Mouse (Mus musculus): ENCODE data around the gene Spaca6.
A peak's percentile ranks its signal among the peaks of the same experiment; 100 is the strongest.

Gene Spaca6

DNA sequence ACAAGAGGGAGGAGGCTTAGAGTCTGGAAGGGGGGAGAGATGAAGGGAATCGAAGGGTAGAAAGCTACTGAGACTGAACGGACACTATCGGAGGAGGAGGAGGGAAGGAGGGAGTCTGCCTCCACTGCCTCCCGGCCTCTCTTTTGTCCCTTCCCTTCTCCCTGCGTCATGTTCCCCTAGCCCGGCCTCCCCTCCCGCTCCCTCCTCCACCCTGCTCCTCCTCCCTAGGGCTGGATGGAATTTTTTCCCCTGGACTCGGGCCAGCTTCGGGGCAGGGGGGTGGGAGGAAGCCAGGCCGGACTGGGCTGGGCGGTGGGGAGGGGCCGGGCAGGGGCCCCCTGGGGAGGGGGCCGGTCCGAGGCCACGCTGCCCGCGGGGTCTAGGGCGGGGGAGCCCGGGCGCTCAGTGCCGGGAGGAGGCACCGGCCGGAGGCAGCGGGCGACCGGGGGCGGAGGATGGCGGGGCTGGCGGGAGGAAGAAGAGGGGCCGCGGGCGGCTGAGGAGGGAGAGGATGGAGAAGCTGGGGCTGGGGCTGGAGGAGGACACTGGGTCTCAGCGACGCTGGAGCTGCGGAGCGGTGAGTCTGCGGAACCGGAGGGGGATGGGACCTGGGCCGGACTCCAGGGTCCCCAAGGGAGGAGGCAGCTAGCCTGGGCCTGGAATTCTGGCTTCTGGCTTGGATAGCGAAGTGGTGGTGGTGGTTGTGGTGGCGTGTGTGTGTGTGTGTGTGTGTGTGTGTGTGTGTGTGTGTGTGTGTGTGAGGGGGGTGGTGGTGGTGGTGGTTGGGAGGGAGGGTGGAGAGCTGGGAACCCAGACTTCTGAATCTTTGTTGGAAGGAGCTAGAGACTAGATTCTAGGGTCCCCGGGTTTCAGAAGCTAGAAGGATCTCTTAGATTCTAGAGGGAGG is at the start of gene Spaca6:
TSS of gene Spaca6 (plus strand) at position 408 of the 907 bp plus-strand sequence.
- DNase-seq (ENCODE audit: low spot score in 2 of 2): no peak

DNA sequence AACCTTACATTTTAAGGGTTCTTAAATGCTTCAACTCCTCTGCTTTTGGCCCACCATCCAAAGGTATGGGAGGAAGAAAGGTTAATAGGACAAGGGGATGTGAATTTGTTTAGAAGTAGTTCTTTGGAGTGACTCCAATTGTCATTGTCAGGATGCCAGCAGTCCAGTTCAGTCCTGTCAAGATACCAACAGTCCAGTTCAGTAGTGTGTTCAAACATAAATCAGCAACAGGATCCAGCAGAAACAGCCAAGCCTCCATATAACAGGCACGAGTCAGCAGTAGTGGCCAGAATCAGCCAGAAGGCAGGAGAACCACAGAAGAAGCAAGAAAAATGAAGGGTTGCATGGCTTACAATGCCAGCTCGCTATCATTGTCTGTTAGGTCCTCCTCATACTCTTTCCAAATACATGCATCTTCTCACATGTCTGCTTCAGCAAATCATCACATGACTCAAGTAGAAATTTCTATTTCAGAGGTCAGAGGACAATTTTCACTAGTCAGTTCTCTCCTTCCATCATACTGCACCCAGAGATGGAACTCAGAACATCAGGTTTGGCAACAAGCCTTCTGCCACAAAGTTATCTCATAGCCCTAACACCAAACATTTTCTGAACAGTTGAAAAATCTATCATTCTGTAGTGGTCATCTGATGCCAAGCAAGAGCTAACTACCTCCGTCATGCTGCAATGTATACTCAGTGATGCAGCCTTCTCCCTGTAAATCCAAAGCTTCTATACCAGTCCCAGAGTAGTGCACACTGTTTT is 35.9 kb upstream of the Spaca6 start:
- no peak for DNase-seq (ENCODE audit: low spot score in 2 of 2)

- DNase-seq (ENCODE audit: low spot score in 2 of 2): no peak
These were observed 34.4 kb upstream of the Spaca6 start for GRCm38 (mm10) chr17:17792578-17792977.

DNA sequence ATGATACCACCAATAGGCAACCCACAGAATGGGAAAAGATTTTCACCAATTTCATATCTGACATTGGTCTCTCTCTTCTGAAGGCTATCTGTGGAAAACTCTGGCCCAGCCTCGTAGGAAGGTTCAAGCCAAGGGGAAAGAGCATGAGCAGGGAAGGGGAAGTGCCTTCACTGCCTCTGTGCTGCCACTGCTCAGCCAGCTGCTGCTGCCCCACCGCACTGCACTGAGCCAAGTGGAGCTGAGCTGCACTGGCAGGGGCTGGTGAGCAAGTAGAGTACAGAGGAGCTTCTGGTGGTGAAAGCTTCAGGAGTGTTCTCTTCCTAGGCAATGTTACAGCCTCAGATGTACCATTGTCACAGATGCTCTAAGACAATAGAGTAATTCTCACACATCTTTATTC is 31.4 kb upstream of the Spaca6 start:
- no peak for DNase-seq (ENCODE audit: low spot score in 2 of 2)

DNA sequence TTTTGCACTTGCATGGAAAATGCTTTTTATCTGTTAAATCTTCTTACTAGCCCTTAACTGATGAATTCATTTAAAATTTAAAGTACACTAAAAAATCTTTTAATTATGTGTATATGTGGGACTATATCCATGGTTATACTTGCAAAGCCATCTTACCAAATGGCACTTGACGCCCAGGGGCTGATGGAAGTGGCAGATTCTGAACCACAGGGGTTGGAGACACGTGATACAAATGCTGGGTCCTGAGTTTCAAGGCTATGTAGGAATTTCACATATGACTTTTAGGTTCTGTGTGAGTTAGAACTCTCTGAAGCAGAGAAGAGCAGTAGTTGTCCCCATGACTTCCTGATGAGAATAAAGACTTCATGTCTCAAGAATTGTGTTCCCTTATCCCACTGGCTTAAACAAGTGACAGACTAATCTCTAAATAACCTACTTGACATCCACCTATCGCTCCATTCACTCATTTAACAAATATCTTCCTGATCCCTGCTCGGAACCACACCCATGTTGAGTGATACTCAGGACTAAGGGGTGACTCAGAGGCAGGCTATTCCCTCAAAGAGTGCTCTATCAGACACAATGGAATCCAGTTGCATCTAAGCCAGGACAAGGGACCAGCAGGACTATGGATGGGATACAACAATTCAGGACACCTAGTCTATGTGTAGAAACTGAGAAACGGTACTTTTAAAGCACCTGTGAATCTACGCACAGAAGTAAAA is 3.2 kb upstream of the Spaca6 start:
- DNase-seq (ENCODE audit: low spot score in 2 of 2): no peak

- DNase-seq (ENCODE audit: low spot score in 2 of 2): no peak
These were observed 902 bp upstream of the Spaca6 start for GRCm38 (mm10) chr17:17825921-17826591.

DNA sequence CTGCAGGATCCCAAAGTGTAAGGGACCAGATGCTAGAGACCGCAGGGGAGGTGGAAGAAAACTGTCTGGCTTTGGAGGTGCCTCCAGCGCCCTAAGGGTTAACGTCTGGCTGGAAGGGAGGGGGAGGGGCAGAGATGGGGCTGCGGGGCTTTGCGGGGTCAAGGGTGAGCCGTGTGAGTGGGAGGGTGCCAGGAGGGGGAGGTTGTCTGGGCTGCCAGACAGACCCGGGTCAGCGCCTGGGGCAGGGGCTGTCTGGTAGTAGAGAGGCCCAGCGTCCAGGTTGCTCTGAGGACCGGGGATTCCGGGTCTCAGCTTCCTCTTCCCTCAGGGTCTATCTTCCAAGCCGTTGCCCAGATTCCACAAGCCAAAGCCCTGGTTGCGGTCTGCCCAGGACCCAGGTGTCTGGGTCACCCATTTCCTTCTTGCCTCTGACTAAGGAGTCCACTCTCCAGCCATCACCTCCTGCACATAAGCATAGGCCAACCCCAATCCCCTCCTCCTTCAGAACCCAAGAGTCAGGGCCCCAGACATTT is 766 bp downstream of the Spaca6 start:
- DNase-seq (ENCODE audit: low spot score in 2 of 2): no peak

- DNase-seq (ENCODE audit: low spot score in 2 of 2): no peak
These were observed 1.4 kb downstream of the Spaca6 start for GRCm38 (mm10) chr17:17828191-17828981.

DNA sequence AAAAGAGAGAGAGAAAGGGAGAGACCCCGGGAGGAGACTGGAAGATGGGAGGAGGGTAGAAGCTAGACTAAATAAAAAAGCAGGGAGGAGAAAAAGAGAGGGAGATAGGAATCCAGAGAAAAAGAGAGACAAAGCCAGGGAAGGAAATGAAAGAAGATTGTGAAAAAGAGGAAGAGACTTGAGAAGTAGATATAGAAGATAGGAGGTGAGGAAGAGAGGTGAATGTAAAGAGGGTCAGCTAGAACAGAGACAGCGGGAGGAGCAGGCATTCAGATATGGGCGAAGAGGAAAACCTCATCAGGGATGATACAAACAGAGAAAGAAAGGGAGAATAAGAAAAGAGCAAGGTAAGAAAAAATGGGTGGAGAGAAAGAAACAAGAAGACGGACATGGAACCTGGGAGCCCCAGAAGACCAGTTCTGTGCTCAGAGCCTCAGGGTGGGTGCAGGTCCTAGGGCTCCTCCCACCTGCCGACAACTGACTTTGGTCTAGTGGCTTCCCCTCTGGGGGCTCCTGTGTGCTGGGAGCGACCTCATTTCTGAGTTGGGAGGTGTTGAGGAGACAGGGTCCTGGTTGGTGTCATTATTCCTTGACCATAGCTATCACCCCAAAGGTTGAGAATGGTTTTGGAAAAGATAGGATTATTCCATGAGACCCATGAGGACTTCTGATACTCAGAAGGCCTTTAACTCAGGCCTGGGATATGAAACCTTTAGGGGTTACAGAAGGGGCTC is 2.3 kb downstream of the Spaca6 start:
- no peak for DNase-seq (ENCODE audit: low spot score in 2 of 2)

GRCm38 (mm10) chr17:17829816-17830535 is 3.0 kb downstream of the Spaca6 start:
- no peak for DNase-seq (ENCODE audit: low spot score in 2 of 2)

- DNase-seq (ENCODE audit: low spot score in 2 of 2): no peak
These were observed 3.8 kb downstream of the Spaca6 start for GRCm38 (mm10) chr17:17830731-17831130.

DNA sequence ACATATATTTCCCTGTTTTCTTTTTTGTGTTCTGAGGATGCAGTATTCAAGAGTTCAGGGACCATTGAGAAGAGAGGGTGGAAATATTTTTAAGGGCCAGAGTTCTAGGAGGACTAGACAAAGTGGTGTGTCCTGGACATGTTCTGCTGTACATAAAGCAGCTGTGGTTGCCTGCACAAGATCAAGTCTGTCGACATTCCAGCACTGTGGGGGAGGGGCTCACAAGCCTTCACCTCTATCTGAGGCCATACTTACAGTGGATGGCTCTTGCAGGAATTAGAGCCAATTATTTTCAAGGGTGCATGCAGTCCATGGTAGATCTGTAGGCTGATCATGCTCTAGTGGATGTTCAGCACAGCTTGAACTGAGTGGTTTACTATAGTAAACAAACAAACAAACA is 7.9 kb downstream of the Spaca6 start:
- no peak for DNase-seq (ENCODE audit: low spot score in 2 of 2)

GRCm38 (mm10) chr17:17836101-17836500 is 9.1 kb downstream of the Spaca6 start:
- no peak for DNase-seq (ENCODE audit: low spot score in 2 of 2)

DNA sequence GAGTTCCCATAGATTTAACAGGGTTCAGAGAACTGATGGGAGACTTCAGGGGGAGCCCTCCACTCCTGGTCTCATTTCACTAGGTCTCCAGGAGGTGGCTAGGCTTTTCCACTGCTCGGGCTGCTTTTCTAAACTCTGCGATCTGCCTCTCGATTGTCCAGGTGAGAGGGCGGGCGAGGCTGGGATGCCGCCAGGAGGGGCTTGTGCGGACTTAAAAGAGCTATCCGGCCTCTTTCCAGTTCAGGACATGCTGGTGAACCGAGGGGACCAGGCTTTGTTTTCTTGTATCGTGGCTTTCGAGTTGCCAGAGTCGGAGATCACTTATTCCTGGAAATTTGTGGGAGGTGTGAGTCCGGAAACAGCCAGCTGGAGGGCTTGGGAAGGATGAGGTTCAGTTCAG is 10.5 kb downstream of the Spaca6 start:
- DNase-seq (ENCODE audit: low spot score in 2 of 2): no peak

DNA sequence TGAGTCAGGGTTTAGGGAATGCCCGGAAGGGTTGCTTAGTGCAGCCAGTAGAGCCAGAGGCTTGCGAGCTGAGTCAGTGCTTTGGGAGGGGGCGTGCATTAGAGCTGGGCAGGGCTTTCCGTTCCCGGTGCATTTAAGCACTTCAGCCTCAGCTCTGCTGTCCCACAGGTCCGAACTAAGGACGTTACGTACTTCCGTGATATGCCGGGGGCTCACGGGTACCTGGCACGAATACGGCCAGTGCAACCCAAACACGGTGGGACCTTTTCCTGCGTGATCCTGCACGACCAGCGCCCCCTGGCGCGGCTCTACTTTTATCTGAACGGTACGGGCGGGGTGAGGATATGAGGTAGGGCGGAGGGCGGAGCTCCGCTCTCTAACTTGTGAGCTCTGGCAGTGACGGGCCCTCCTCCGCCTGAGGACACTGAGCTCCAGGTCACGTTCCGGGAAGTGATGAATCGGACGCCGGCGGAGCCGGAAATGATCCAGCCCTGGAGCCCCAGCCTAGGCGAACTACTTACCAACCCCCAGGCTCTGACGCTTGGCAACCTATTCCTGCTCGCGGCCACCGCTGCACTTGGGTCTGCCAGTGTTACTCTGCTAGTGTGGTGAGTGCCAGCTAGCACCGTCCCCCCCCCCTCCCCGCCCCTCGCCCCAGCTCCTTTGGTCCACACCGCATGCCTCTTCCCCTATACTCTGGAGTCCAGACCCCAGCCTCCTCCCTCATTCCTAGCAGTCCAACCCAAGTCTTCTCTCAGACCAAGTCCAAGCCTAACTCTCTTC is 11.2 kb downstream of the Spaca6 start:
- DNase-seq (ENCODE audit: low spot score in 2 of 2): peak; percentile 85 to 87

DNA sequence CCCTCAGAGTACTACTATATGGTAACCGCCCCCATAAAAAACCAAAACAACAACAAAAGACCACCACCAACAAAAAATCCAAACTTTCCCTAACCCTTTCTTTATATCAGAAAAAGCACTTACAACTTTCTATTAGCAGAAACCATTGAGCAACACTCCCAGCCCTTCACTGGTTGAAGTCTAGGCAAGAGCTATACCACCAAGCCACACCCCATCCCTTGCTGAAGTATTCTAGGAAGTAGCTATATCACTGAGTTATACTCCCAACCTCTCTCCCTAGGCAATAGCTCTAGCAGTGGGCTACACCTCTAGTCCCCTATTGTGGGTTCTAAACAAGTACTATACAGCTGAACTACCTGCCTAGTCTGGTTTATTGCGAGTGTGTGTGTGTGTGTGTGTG is 12.3 kb downstream of the Spaca6 start:
- DNase-seq (ENCODE audit: low spot score in 2 of 2): no peak

- no peak for DNase-seq (ENCODE audit: low spot score in 2 of 2)
These were observed 13.8 kb downstream of the Spaca6 start for GRCm38 (mm10) chr17:17840796-17841195.

DNA sequence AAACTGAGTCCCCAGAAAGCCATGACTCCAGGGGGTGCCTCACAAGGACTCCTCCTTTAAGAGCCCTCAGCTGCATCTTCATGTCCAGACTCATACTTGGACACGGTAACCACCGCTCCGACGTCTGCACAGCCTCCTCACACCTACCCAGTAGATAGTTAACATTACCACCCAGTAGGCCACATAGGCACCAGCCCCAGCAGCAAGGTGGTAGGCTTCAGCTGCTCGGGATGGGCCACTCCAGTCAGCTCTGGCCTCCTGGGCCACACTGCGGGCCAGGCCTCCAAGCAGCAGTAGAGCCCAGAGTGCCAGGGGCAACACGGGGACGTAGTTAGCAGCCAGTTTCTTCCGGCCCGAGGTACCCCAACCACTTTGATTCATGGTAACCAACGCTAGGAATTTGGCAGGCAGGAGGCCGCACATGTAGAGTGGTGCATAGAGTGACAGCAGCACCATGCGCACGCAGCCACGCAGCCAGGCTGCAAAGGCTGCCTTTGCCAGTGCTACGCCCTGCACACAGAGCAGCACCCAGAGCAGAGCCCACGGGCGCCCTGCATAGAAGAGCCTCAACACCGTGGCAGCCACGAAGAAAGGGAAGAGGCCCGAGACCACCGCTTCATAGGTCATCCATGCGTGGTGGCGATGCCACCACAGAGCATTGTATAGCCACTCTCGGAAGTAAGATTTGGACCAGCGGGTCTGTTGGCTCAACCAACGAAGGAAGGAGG is 16.7 kb downstream of the Spaca6 start:
- DNase-seq (ENCODE audit: low spot score in 2 of 2): no peak
